Mouse (Mus musculus): ENCODE measurements around the gene Apoc1.

Gene Apoc1

DNA sequence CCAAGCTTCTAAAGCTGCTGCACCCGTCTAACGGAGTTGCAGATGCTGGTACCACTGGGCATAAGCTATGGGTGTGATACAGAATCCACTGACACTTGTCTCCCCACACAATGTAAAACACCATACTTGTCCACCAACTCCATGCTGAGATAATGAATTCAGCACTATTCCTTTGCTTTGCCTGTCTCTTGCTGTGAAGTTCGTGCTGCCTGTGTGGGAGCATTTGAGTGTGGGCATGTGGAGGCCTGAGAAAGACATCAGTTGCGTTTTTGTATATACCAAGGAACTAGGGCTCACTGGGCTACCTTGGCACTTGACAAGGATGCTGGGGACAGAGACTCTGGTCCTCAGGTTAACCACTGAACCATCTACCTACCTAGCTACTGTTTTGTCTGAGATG is 51.2 kb downstream of the Apoc1 start:
- TF ChIP-seq GATA4 (IDR thresholded peaks at IDR 0.05; ENCODE audit: insufficient replicate concordance, low read length): no peak
